Mouse (Mus musculus): ENCODE measurements around the gene Ccdc74a.

Gene Ccdc74a

GRCm38 (mm10) chr16:17641301-17641700 is 5.0 kb upstream of the Ccdc74a start:
- no peak for ATAC-seq (ENCODE audit: low TSS enrichment)

- no peak for ATAC-seq (ENCODE audit: low TSS enrichment)
Measured at GRCm38 (mm10) chr16:17642311-17642710, 4.0 kb upstream of the Ccdc74a start.

- ATAC-seq (ENCODE audit: low TSS enrichment), result no peak
Measured at GRCm38 (mm10) chr16:17643437-17643990, 2.8 kb upstream of the Ccdc74a start.

- ATAC-seq (ENCODE audit: low TSS enrichment), result no peak
Measured at GRCm38 (mm10) chr16:17647156-17647555, 886 bp downstream of the Ccdc74a start.

GRCm38 (mm10) chr16:17647566-17648340 is 1.5 kb downstream of the Ccdc74a start:
- no peak for ATAC-seq (ENCODE audit: low TSS enrichment)

GRCm38 (mm10) chr16:17649925-17650605 is 3.8 kb downstream of the Ccdc74a start:
- ATAC-seq (ENCODE audit: low TSS enrichment), result peak; percentile 60

- no peak for ATAC-seq (ENCODE audit: low TSS enrichment)
Measured at GRCm38 (mm10) chr16:17650711-17651110, 4.4 kb downstream of the Ccdc74a start.

- ATAC-seq (ENCODE audit: low TSS enrichment), result no peak
Measured at GRCm38 (mm10) chr16:17652607-17653006, 6.3 kb downstream of the Ccdc74a start.

- ATAC-seq (ENCODE audit: low TSS enrichment), result no peak
Measured at GRCm38 (mm10) chr16:17653601-17654000, 7.3 kb downstream of the Ccdc74a start.

- no peak for ATAC-seq (ENCODE audit: low TSS enrichment)
Measured at GRCm38 (mm10) chr16:17654188-17654795, 8.0 kb downstream of the Ccdc74a start.

GRCm38 (mm10) chr16:17656212-17656871 is 10.1 kb downstream of the Ccdc74a start:
- no peak for ATAC-seq (ENCODE audit: low TSS enrichment)

GRCm38 (mm10) chr16:17665568-17665967 is 19.3 kb downstream of the Ccdc74a start:
- no peak for ATAC-seq (ENCODE audit: low TSS enrichment)

GRCm38 (mm10) chr16:17669886-17670285 is 23.6 kb downstream of the Ccdc74a start:
- no peak for ATAC-seq (ENCODE audit: low TSS enrichment)

GRCm38 (mm10) chr16:17694860-17695259 is 48.6 kb downstream of the Ccdc74a start:
- ATAC-seq (ENCODE audit: low TSS enrichment), result no peak
